Mouse (Mus musculus): ENCODE data around the gene Kcnq1. TPM values are rescaled to one million over a fixed set of nuclear protein-coding genes. Genes with fewer than 3 reads are reported as not detected.
A peak's percentile ranks its signal among the peaks of the same experiment; 100 is the strongest.

Kcnq1 gene
- polyA plus RNA-seq, 1 experiment from 2014 or later: 2.1 TPM

DNA sequence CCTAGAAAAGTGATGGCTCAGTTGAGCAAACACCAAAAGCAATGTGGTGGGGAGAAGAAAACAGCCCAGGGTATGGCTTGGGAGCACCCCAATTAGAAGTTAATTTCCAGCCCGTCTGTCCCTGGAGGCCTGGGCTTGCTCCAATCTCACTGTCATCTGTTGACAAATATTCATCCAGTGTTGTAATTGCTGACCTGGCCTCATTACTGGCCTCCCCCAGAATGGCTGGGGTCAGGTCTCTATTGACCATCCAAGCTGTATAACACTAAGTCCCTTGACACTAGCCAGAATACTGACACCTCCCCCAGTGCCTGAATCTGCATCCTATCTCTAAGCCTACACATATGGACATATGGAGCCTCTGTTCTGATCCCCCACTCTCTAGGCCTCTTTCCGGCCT, 28.8 kb upstream of the Kcnq1 start:
- no peak overlapping the region for H3K4me2 ChIP-seq (ENCODE audit: low read length)
- no peak overlapping the region for H3K27ac ChIP-seq (ENCODE audit: low read depth, low read length)
- H3K36me3 ChIP-seq (ENCODE audit: control insufficient read depth, insufficient read depth, low read length): no peaks in the 10 kb centered on the region
- no peaks in the 10 kb centered on the region for H3K9me3 ChIP-seq (replicated peaks; ENCODE audit: control insufficient read depth, low read length)
- 77% methylated on average over 2 of the region's 2 CpGs for WGBS
- no peak overlapping the region for H3K4me3 ChIP-seq (ENCODE audit: low read depth, low read length)
- DNase-seq (ENCODE audit: low spot score) (no peak), ATAC-seq (no peak)
- H3K4me1 ChIP-seq (ENCODE audit: control insufficient read depth, insufficient read depth, low read length): no peaks in the 10 kb centered on the region
- H3K9ac ChIP-seq (ENCODE audit: low read length): no peak overlapping the region
- H3K27me3 ChIP-seq (replicated peaks; ENCODE audit: control insufficient read depth, insufficient read depth, low read length): no peaks in the 10 kb centered on the region

DNA sequence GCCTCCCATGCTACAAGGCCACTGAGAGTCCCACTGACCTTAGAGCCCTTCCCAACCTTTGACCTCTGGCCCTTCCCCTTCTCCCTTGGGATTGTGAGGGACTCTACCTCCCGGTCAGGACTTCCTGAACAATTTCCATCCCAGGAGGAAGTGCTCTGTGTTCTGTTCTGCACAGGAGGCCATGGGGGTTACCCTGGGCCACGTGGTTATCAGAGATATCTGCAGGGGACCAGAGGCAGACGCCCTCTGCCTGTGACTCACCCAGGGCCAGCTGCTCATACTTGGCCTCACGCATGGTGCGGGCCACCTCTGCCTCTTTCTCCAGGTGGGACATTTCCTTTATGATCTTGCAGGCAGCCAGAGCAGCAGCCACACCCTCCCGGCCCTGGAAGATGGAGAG, 24.1 kb upstream of the Kcnq1 start:
- Histone ChIP-seq H3K36me3 (ENCODE audit: control insufficient read depth, insufficient read depth, low read length) (no peaks in the 10 kb centered on the region), H3K27me3 (replicated peaks; ENCODE audit: control insufficient read depth, insufficient read depth, low read length) (no peaks in the 10 kb centered on the region), H3K9ac (ENCODE audit: low read length) (no peak overlapping the region), H3K9me3 (replicated peaks; ENCODE audit: control insufficient read depth, low read length) (no peaks in the 10 kb centered on the region), H3K4me1 (ENCODE audit: control insufficient read depth, insufficient read depth, low read length) (no peaks in the 10 kb centered on the region), H3K27ac (ENCODE audit: low read depth, low read length) (no peak overlapping the region), H3K4me2 (ENCODE audit: low read length) (no peak overlapping the region), H3K4me3 (ENCODE audit: low read depth, low read length) (no peak overlapping the region)
- no peak for DNase-seq (ENCODE audit: low spot score)
- 75% methylated on average over 6 of the region's 6 CpGs for WGBS
- ATAC-seq: no peak

DNA sequence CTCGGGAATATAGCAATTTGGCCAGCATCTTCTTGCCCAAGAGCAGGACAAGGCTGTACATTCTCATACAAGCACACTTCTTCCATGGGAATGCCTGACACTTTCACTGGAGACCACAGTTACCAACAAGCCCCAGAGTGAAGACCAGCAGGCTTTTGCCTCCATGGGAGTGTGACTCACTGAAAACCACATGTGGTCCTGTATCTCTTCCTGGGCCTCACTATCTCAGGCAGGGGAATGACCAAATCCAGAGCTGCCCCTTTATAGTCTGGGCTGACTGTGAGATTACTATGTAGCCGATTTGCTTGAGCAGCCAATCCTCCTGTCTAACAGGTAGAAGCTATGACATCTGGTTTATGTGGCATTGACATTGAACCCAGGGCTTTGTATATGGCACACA, 22.5 kb upstream of the Kcnq1 start:
- no peak overlapping the region for H3K9ac ChIP-seq (ENCODE audit: low read length)
- 70% methylated on average over 2 of the region's 2 CpGs for WGBS

DNA sequence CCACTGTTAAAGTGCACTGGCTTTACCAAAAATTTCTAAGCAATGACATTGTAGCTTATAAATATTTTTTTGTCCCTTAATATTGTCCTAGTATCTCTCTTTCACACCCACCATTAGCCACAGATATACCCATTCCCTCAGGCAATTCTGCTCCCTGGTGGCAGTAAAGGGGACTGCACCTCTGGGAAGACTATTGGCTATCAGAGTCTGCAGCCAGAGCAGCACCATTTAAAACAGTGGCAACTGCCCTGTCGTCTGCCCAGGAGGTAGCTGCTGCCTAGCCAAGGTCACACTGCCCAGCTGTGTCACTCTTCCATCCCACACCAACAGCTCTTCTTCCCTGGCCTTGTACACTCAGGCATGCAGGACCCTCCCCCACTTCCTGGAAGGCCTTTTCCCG, 19.8 kb upstream of the Kcnq1 start:
- Histone ChIP-seq H3K27me3 (replicated peaks; ENCODE audit: control insufficient read depth, insufficient read depth, low read length) (no peaks in the 10 kb centered on the region), H3K36me3 (ENCODE audit: control insufficient read depth, insufficient read depth, low read length) (no peaks in the 10 kb centered on the region), H3K9me3 (replicated peaks; ENCODE audit: control insufficient read depth, low read length) (no peaks in the 10 kb centered on the region), H3K9ac (ENCODE audit: low read length) (no peak overlapping the region), H3K27ac (ENCODE audit: low read depth, low read length) (no peak overlapping the region), H3K4me3 (ENCODE audit: low read depth, low read length) (no peak overlapping the region), H3K4me2 (ENCODE audit: low read length) (no peak overlapping the region), H3K4me1 (ENCODE audit: control insufficient read depth, insufficient read depth, low read length) (no peaks in the 10 kb centered on the region)
- WGBS: 59% methylated on average over 2 of the region's 2 CpGs
- DNase-seq (ENCODE audit: low spot score) (peak; percentile 49), ATAC-seq (no peak)

More for the DNA sequence above, 22.5 kb upstream of the Kcnq1 start:
- H3K4me2 ChIP-seq (ENCODE audit: low read length): no peak overlapping the region
- no peaks in the 10 kb centered on the region for H3K4me1 ChIP-seq (ENCODE audit: control insufficient read depth, insufficient read depth, low read length)
- no peak for DNase-seq (ENCODE audit: low spot score)
- H3K27ac ChIP-seq (ENCODE audit: low read depth, low read length): no peak overlapping the region
- no peaks in the 10 kb centered on the region for H3K9me3 ChIP-seq (replicated peaks; ENCODE audit: control insufficient read depth, low read length)
- H3K4me3 ChIP-seq (ENCODE audit: low read depth, low read length): no peak overlapping the region
- H3K27me3 ChIP-seq (replicated peaks; ENCODE audit: control insufficient read depth, insufficient read depth, low read length): no peaks in the 10 kb centered on the region
- H3K36me3 ChIP-seq (ENCODE audit: control insufficient read depth, insufficient read depth, low read length): no peaks in the 10 kb centered on the region
- no peak for ATAC-seq

DNA sequence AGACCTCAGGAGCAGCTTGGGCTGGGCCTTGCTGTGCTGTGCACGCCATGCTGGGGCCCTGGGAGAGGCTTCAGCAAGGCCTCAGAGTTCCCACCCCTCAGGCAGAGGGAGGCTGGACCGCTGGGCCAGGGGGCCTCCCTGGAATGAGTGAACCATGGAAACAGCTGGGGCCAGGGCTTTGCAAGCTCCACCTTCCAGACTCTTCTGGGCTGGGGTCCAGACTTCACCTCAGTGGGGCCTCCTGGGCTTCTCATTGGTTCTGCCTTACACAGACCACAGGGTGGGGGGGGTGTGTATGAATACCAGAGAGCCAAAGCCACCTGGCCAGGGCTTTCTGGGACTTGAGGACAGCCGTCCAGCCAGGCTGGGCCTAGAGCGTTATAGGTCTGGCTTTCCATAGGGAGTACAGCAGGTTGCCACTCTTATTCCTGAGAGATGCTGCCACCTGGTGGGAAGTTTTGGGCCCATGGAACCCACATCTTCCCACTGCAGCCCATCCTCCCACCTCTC, 19.0 kb upstream of the Kcnq1 start:
- H3K36me3 ChIP-seq (ENCODE audit: control insufficient read depth, insufficient read depth, low read length): no peaks in the 10 kb centered on the region
- peak; percentile 58; the same call in 1 of the 2 replicates for ATAC-seq
- H3K27ac ChIP-seq (ENCODE audit: low read depth, low read length): no peak overlapping the region
- WGBS: 35% methylated on average over 4 of the region's 4 CpGs
- H3K9ac ChIP-seq (ENCODE audit: low read length): no peak overlapping the region
- no peaks in the 10 kb centered on the region for H3K27me3 ChIP-seq (replicated peaks; ENCODE audit: control insufficient read depth, insufficient read depth, low read length)
- DNase-seq (ENCODE audit: low spot score): peak; percentile 56
- H3K4me1 ChIP-seq (ENCODE audit: control insufficient read depth, insufficient read depth, low read length): no peaks in the 10 kb centered on the region
- H3K4me2 ChIP-seq (ENCODE audit: low read length): no peak overlapping the region
- H3K9me3 ChIP-seq (replicated peaks; ENCODE audit: control insufficient read depth, low read length): no peaks in the 10 kb centered on the region
- H3K4me3 ChIP-seq (ENCODE audit: low read depth, low read length): no peak overlapping the region

DNA sequence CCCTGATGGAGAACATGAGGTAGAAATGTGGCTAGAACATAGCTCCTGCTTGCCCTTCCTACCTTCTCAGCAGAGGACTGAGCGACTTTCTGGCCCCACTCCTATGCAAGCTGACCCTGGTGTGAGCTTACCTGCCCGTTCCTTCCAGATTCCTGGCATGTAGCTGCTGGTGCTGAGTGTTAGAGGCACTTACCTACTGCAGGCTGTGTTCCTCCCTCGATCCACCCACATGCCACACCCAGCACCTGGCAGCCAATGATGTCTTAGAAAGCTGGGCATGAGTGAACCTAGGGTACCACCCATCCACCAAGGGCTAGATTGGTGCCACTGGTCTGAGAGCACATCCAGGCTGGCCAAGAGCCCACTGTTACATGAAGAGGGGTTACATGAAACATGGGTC, 12.3 kb upstream of the Kcnq1 start:
- H3K9me3 ChIP-seq (replicated peaks; ENCODE audit: control insufficient read depth, low read length): no peaks in the 10 kb centered on the region
- no peak overlapping the region for H3K27ac ChIP-seq (ENCODE audit: low read depth, low read length)
- DNase-seq (ENCODE audit: low spot score): no peak
- no peak overlapping the region for H3K4me3 ChIP-seq (ENCODE audit: low read depth, low read length)
- WGBS: 76% methylated on average over 3 of the region's 3 CpGs
- H3K4me2 ChIP-seq (ENCODE audit: low read length): no peak overlapping the region
- H3K27me3 ChIP-seq (replicated peaks; ENCODE audit: control insufficient read depth, insufficient read depth, low read length): no peaks in the 10 kb centered on the region
- no peaks in the 10 kb centered on the region for H3K4me1 ChIP-seq (ENCODE audit: control insufficient read depth, insufficient read depth, low read length)
- no peak overlapping the region for H3K9ac ChIP-seq (ENCODE audit: low read length)
- ATAC-seq: no peak
- no peaks in the 10 kb centered on the region for H3K36me3 ChIP-seq (ENCODE audit: control insufficient read depth, insufficient read depth, low read length)

DNA sequence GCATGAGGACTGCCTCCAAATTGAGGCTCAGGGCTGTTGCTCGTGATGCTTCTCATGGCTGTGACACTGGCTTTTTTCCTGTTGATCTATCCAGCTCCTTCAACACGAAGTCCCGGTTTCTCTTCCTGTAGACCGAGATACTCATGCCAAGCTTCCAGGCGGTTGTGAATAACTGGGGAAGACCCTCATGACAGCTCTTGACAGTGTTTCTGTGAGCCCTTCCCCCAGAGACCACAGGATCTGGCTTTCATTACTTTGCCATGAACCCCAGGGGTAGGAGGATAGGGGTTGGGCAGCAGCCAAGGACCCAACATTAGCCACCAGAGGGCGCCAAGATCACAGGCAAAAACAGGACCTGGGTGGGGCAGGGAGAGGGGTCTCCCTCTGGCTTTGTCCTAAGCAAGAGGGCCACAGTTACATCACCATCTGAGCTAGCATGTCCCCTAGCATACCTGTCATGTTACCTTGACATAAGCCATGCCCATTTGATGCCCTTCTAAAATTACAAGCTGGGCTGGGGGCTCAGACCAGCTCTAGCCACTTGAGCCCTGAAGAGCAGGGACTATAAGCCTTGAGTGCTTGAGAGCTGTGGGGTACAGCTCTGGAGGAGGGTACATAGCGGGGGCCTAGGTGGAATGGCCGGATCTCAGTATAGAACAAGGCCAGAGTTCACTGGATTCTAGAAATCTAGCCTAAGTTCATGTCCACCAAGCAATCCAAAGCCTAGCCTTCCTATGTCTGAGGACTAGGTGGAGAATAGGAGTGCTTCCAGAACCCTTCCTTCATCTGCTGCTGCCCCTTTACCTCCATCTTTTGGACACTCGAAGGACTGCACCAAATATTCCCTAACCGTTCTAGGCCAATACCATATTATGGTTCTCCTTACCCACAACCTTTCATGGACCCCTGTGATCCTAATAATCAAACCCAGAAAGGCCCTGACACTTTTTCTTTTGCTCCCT, 11.3 kb upstream of the Kcnq1 start, which contains the start of gene Trpm5:
Gene Trpm5 (minus strand): TSS at position 51 of the 962 bp plus-strand sequence.
- peak; percentile 27 for DNase-seq (ENCODE audit: low spot score)
- H3K9ac ChIP-seq (ENCODE audit: low read length): no peak within 1 kb of the TSS
- H3K27ac ChIP-seq (ENCODE audit: low read depth, low read length): no peak within 1 kb of the TSS
- WGBS: 51% methylated on average over 10 of the region's 10 CpGs
- H3K4me3 ChIP-seq (ENCODE audit: low read depth, low read length): no peak within 1 kb of the TSS
- H3K27me3 ChIP-seq (replicated peaks; ENCODE audit: control insufficient read depth, insufficient read depth, low read length): no peaks in the 10 kb centered on the region
- H3K36me3 ChIP-seq (ENCODE audit: control insufficient read depth, insufficient read depth, low read length): no peaks in the 10 kb centered on the region
- no peaks in the 10 kb centered on the region for H3K9me3 ChIP-seq (replicated peaks; ENCODE audit: control insufficient read depth, low read length)
- H3K4me2 ChIP-seq (ENCODE audit: low read length): no peak within 1 kb of the TSS
- no peaks in the 10 kb centered on the region for H3K4me1 ChIP-seq (ENCODE audit: control insufficient read depth, insufficient read depth, low read length)
- no peak for ATAC-seq

DNA sequence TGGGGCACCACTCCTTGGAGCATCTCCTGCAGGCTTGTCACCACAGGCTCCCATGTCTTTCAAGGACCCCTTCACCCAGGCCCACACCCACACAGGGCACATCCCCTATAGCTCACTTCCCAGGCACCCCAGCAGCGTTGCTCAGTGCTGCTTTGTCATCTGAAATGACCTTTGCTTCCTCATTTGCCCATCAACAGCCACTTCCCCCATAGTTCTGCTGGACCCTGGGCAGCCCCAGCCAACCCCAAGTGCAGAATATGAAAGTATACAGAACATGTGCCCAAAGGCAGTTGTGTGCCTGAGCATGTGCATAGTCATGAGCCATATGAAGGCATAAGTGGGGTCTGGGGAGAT, 10.6 kb upstream of the Kcnq1 start:
- Histone ChIP-seq H3K4me2 (ENCODE audit: low read length) (no peak overlapping the region), H3K36me3 (ENCODE audit: control insufficient read depth, insufficient read depth, low read length) (no peaks in the 10 kb centered on the region), H3K27me3 (replicated peaks; ENCODE audit: control insufficient read depth, insufficient read depth, low read length) (no peaks in the 10 kb centered on the region), H3K27ac (ENCODE audit: low read depth, low read length) (no peak overlapping the region), H3K4me3 (ENCODE audit: low read depth, low read length) (no peak overlapping the region), H3K9ac (ENCODE audit: low read length) (no peak overlapping the region), H3K4me1 (ENCODE audit: control insufficient read depth, insufficient read depth, low read length) (no peaks in the 10 kb centered on the region), H3K9me3 (replicated peaks; ENCODE audit: control insufficient read depth, low read length) (no peaks in the 10 kb centered on the region)
- ATAC-seq: no peak
- 59% methylated on average over 1 of the region's 1 CpGs for WGBS
- DNase-seq (ENCODE audit: low spot score): no peak

DNA sequence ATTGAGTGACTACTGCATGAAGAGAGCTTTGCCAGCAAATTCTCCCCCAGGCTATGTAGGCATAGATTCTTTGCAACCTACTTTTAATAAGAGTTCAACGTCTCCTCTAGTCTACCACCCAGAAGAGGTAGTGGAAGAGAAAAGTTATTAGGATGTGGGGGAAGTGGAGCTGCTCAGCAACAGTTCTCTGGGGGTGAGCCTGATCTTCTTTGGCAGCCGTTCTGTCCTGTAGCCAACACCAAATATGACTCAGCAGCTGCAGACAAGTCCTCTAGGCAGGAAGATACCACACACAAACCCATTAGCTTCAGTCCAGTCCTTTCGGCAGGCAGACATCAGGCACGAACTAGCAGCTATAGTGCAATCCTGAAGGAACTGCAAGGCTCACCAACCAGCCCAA, 5.4 kb upstream of the Kcnq1 start:
- H3K36me3 ChIP-seq (ENCODE audit: control insufficient read depth, insufficient read depth, low read length): no peaks in the 10 kb centered on the region
- no peaks in the 10 kb centered on the region for H3K9me3 ChIP-seq (replicated peaks; ENCODE audit: control insufficient read depth, low read length)
- no peak overlapping the region for H3K4me3 ChIP-seq (ENCODE audit: low read depth, low read length)
- no peak overlapping the region for H3K27ac ChIP-seq (ENCODE audit: low read depth, low read length)
- no peaks in the 10 kb centered on the region for H3K4me1 ChIP-seq (ENCODE audit: control insufficient read depth, insufficient read depth, low read length)
- DNase-seq (ENCODE audit: low spot score) (no peak), ATAC-seq (no peak)
- H3K9ac ChIP-seq (ENCODE audit: low read length): no peak overlapping the region
- WGBS: 74% methylated on average over 4 of the region's 4 CpGs
- H3K27me3 ChIP-seq (replicated peaks; ENCODE audit: control insufficient read depth, insufficient read depth, low read length): peaks cover 6% of the 10 kb centered on the region
- H3K4me2 ChIP-seq (ENCODE audit: low read length): no peak overlapping the region

Data from forebrain, embryonic 14.5 days (tissue).